Mouse (Mus musculus): ENCODE measurements around the gene Gm20388. TPM values are rescaled to one million over a fixed set of nuclear protein-coding genes. Genes with fewer than 3 reads are reported as not detected.

Gene Gm20388
- total RNA-seq, 1 experiment = 27.0 TPM

GRCm38 (mm10) chr8:120696401-120697153, 785.9 kb downstream of the Gm20388 start:
- no peak for DNase-seq (ENCODE audit: low read depth, low spot score)
- Histone ChIP-seq H3K9me3 (ENCODE audit: control insufficient read depth, insufficient read depth, low read depth, low read length) (no peaks in the 10 kb centered on the region), H3K9ac (ENCODE audit: insufficient read depth, low read depth, low read length, poor library complexity, severe bottlenecking) (no peak overlapping the region), H3K4me3 (ENCODE audit: insufficient read depth in 1 of 2, low read depth in 1 of 2, low read length in 2 of 2, poor library complexity in 1 of 2, severe bottlenecking in 1 of 2) (no peak overlapping the region), H3K4me1 (ENCODE audit: control insufficient read depth in 2 of 2, insufficient read depth in 2 of 2, low read length in 2 of 2, poor library complexity in 1 of 2) (peaks cover 0 to 5% of the 10 kb centered on the region in 2 experiments; a peak in 2 of 4 replicates), H3K27ac (ENCODE audit: insufficient read depth, low read depth, low read length, poor library complexity, severe bottlenecking) (no peak overlapping the region), H3K36me3 (ENCODE audit: control insufficient read depth, insufficient read depth, low read length, poor library complexity, severe bottlenecking) (no peaks in the 10 kb centered on the region)
- in situ Hi-C loops (cut with MboI; ENCODE audit: low sequenced_read_pairs in 2 of 2, unreplicated experiment in 2 of 2) = loop anchor here in 1 of 2 experiments (25.0 kb wide), 1 partner anchor 91 kb away; no protein-coding TSS in a partner anchor
- no peak for TF ChIP-seq ZC3H11A (IDR thresholded peaks at IDR 0.05; ENCODE audit: borderline replicate concordance, low read depth, low read length)
- TF ChIP-seq HCFC1 (IDR thresholded peaks at IDR 0.05; ENCODE audit: borderline replicate concordance, insufficient read depth, low read length) = no peak
- TF ChIP-seq MAFK (IDR thresholded peaks at IDR 0.05; ENCODE audit: insufficient read depth, low read depth, low read length) = no peak
- no peak for TF ChIP-seq ZNF384 (IDR thresholded peaks at IDR 0.05; ENCODE audit: low read depth, low read length)
- no peak for TF ChIP-seq CHD2 (IDR thresholded peaks at IDR 0.05; ENCODE audit: low read depth, low read length)

GRCm38 (mm10) chr8:120697154-120697978, 786.7 kb downstream of the Gm20388 start:
- in situ Hi-C loops (cut with MboI; ENCODE audit: low sequenced_read_pairs in 2 of 2, unreplicated experiment in 2 of 2) = loop anchor here in 1 of 2 experiments (25.0 kb wide), 1 partner anchor 90 kb away; no protein-coding TSS in a partner anchor
- Histone ChIP-seq H3K4me3 (ENCODE audit: insufficient read depth in 1 of 2, low read depth in 1 of 2, low read length in 2 of 2, poor library complexity in 1 of 2, severe bottlenecking in 1 of 2) (no peak overlapping the region), H3K4me1 (ENCODE audit: control insufficient read depth in 2 of 2, insufficient read depth in 2 of 2, low read length in 2 of 2, poor library complexity in 1 of 2) (peaks cover 0 to 5% of the 10 kb centered on the region in 2 experiments; a peak in 2 of 4 replicates), H3K27ac (ENCODE audit: insufficient read depth, low read depth, low read length, poor library complexity, severe bottlenecking) (no peak overlapping the region), H3K9me3 (ENCODE audit: control insufficient read depth, insufficient read depth, low read depth, low read length) (no peaks in the 10 kb centered on the region), H3K9ac (ENCODE audit: insufficient read depth, low read depth, low read length, poor library complexity, severe bottlenecking) (no peak overlapping the region), H3K36me3 (ENCODE audit: control insufficient read depth, insufficient read depth, low read length, poor library complexity, severe bottlenecking) (no peaks in the 10 kb centered on the region)
- TF ChIP-seq ZNF384 (IDR thresholded peaks at IDR 0.05; ENCODE audit: low read depth, low read length) (0 out of 2 replicates have a peak, but pooled peaks have one; percentile 9), HCFC1 (IDR thresholded peaks at IDR 0.05; ENCODE audit: borderline replicate concordance, insufficient read depth, low read length) (no peak)
- no peak for DNase-seq (ENCODE audit: low read depth, low spot score)

- H3K9me3 ChIP-seq (ENCODE audit: control insufficient read depth, insufficient read depth, low read depth, low read length) = no peaks in the 10 kb centered on the region
- TF ChIP-seq MAFK (IDR thresholded peaks at IDR 0.05; ENCODE audit: insufficient read depth, low read depth, low read length) = no peak
- TF ChIP-seq CHD2 (IDR thresholded peaks at IDR 0.05; ENCODE audit: low read depth, low read length) = no peak
- TF ChIP-seq ZC3H11A (IDR thresholded peaks at IDR 0.05; ENCODE audit: borderline replicate concordance, low read depth, low read length) = 0 out of 2 replicates have a peak, but pooled peaks have one; percentile 15
- in situ Hi-C loops (cut with MboI; ENCODE audit: low sequenced_read_pairs in 2 of 2, unreplicated experiment in 2 of 2) = loop anchor here in 1 of 2 experiments (25.0 kb wide), 1 partner anchor 89 kb away; no protein-coding TSS in a partner anchor
- peak; percentile 49 for DNase-seq (ENCODE audit: low read depth, low spot score)
- no peaks in the 10 kb centered on the region for H3K36me3 ChIP-seq (ENCODE audit: control insufficient read depth, insufficient read depth, low read length, poor library complexity, severe bottlenecking)
- no peak overlapping the region for H3K9ac ChIP-seq (ENCODE audit: insufficient read depth, low read depth, low read length, poor library complexity, severe bottlenecking)
- H3K27ac ChIP-seq (ENCODE audit: insufficient read depth, low read depth, low read length, poor library complexity, severe bottlenecking) = no peak overlapping the region
- H3K4me1 ChIP-seq (ENCODE audit: control insufficient read depth in 2 of 2, insufficient read depth in 2 of 2, low read length in 2 of 2, poor library complexity in 1 of 2) = peaks cover 0 to 5% of the 10 kb centered on the region in 2 experiments; a peak in 2 of 4 replicates
- H3K4me3 ChIP-seq (ENCODE audit: insufficient read depth in 1 of 2, low read depth in 1 of 2, low read length in 2 of 2, poor library complexity in 1 of 2, severe bottlenecking in 1 of 2) = no peak overlapping the region
These were observed 787.3 kb downstream of the Gm20388 start for GRCm38 (mm10) chr8:120697979-120698272.

- H3K9ac ChIP-seq (ENCODE audit: insufficient read depth, low read depth, low read length, poor library complexity, severe bottlenecking) = no peak overlapping the region
- H3K36me3 ChIP-seq (ENCODE audit: control insufficient read depth, insufficient read depth, low read length, poor library complexity, severe bottlenecking) = no peaks in the 10 kb centered on the region
- peaks cover 0 to 5% of the 10 kb centered on the region in 2 experiments; a peak in 2 of 4 replicates for H3K4me1 ChIP-seq (ENCODE audit: control insufficient read depth in 2 of 2, insufficient read depth in 2 of 2, low read length in 2 of 2, poor library complexity in 1 of 2)
- no peak overlapping the region for H3K27ac ChIP-seq (ENCODE audit: insufficient read depth, low read depth, low read length, poor library complexity, severe bottlenecking)
- no peak for DNase-seq (ENCODE audit: low read depth, low spot score)
- no peaks in the 10 kb centered on the region for H3K9me3 ChIP-seq (ENCODE audit: control insufficient read depth, insufficient read depth, low read depth, low read length)
- in situ Hi-C loops (cut with MboI; ENCODE audit: low sequenced_read_pairs in 2 of 2, unreplicated experiment in 2 of 2) = loop anchor here in 1 of 2 experiments (25.0 kb wide), 1 partner anchor 89 kb away; no protein-coding TSS in a partner anchor
- no peak for TF ChIP-seq ZNF384 (IDR thresholded peaks at IDR 0.05; ENCODE audit: low read depth, low read length)
- no peak for TF ChIP-seq HCFC1 (IDR thresholded peaks at IDR 0.05; ENCODE audit: borderline replicate concordance, insufficient read depth, low read length)
- TF ChIP-seq ZC3H11A (IDR thresholded peaks at IDR 0.05; ENCODE audit: borderline replicate concordance, low read depth, low read length) = no peak
- no peak for TF ChIP-seq MAFK (IDR thresholded peaks at IDR 0.05; ENCODE audit: insufficient read depth, low read depth, low read length)
- no peak for TF ChIP-seq CHD2 (IDR thresholded peaks at IDR 0.05; ENCODE audit: low read depth, low read length)
- H3K4me3 ChIP-seq (ENCODE audit: insufficient read depth in 1 of 2, low read depth in 1 of 2, low read length in 2 of 2, poor library complexity in 1 of 2, severe bottlenecking in 1 of 2) = no peak overlapping the region
These were observed 787.8 kb downstream of the Gm20388 start for GRCm38 (mm10) chr8:120698426-120698825.
